Mouse (Mus musculus) C2C12 (cell line): ENCODE data around the gene Dnajb13. TPM values are rescaled to one million over a fixed set of nuclear protein-coding genes. Genes with fewer than 3 reads are reported as not detected.

Experiments used
- H3K27me3 ChIP-seq: one replicate; pipeline ENCODE4 v1.6.1; 2011; ENCODE audit not compliant: control insufficient read depth, insufficient read depth, insufficient read length
- H3K36me3 ChIP-seq: one replicate; pipeline ENCODE4 v1.6.1; 2011; ENCODE audit not compliant: control insufficient read depth, insufficient read depth
- H3K4me3 ChIP-seq: one replicate; pipeline ENCODE4 v1.5.1; 2011; ENCODE audit warnings: mild to moderate bottlenecking, control low read depth; ENCODE audit not compliant: poor library complexity, insufficient read depth, severe bottlenecking
- H3K79me2 ChIP-seq: one replicate; pipeline ENCODE4 v1.6.1; 2011; ENCODE audit not compliant: control insufficient read depth, insufficient read depth
- H3K79me3 ChIP-seq: one replicate; pipeline ENCODE4 v1.6.1; 2011; ENCODE audit warnings: low read depth, control low read depth
- H3ac ChIP-seq: one replicate; pipeline ENCODE3; 2011; ENCODE audit warnings: low read depth; ENCODE audit not compliant: control insufficient read depth, insufficient read length
- CEBPB ChIP-seq: IDR thresholded peaks from one replicate; pipeline ENCODE4 v1.6.1; 2011; ENCODE audit warnings: low read depth, mild to moderate bottlenecking, control low read depth, moderate library complexity
- CTCF ChIP-seq: IDR thresholded peaks from one replicate; pipeline ENCODE4 v1.5.1; 2011; ENCODE audit not compliant: control insufficient read depth, insufficient read depth, insufficient read length
- FOSL1 ChIP-seq: IDR thresholded peaks from one replicate; pipeline ENCODE4 v1.8.0; 2011; ENCODE audit warnings: mild to moderate bottlenecking, low read length; ENCODE audit not compliant: poor library complexity, insufficient read depth, severe bottlenecking
- MAX ChIP-seq: IDR thresholded peaks from one replicate; pipeline ENCODE4 v1.6.1; 2011; ENCODE audit warnings: mild to moderate bottlenecking, control low read depth
- MYOD1 ChIP-seq: IDR thresholded peaks from one replicate; pipeline ENCODE4 v1.6.1; 2011; ENCODE audit warnings: low read depth; ENCODE audit not compliant: control insufficient read depth, insufficient read length
- MYOG ChIP-seq: IDR thresholded peaks from one replicate; pipeline ENCODE4 v1.6.1; 2011; ENCODE audit not compliant: control insufficient read depth, insufficient read length; ENCODE audit errors: extremely low read depth
- USF1 ChIP-seq: IDR thresholded peaks from one replicate; pipeline ENCODE4 v1.6.1; 2011; ENCODE audit warnings: low read depth, mild to moderate bottlenecking, control low read depth, moderate library complexity
- polyA plus RNA-seq: library from polyadenylated mRNA; unstranded; fragments of >200 nt; fragmentation: generic; extraction: Trizol; gene quantifications from one replicate; pipeline ENCODE4 v1.2.1, GENCODE M21; 2012; ENCODE audit warnings: missing spikeins

Dnajb13 gene
- polyA plus RNA-seq, 1 experiment, result 0.07 TPM

GRCm38 (mm10) chr7:100522222-100522621 lies 7.5 kb upstream of the Dnajb13 start:
- H3K79me3 ChIP-seq, result no peaks in the 10 kb centered on the region
- no peak overlapping the region for H3K4me3 ChIP-seq
- TF ChIP-seq MYOD1 (no peak), USF1 (no peak), MAX (no peak), FOSL1 (no peak), CEBPB (no peak)
- H3K27me3 ChIP-seq, result no peaks in the 10 kb centered on the region
- H3K36me3 ChIP-seq, result no peaks in the 10 kb centered on the region
- H3K79me2 ChIP-seq, result no peaks in the 10 kb centered on the region
- no peak overlapping the region for H3ac ChIP-seq

- Histone ChIP-seq H3K36me3 (no peaks in the 10 kb centered on the region), H3K79me3 (no peaks in the 10 kb centered on the region), H3K79me2 (no peaks in the 10 kb centered on the region), H3ac (no peak overlapping the region), H3K4me3 (no peak overlapping the region), H3K27me3 (no peaks in the 10 kb centered on the region)
- TF ChIP-seq USF1 (peak; percentile 36), CEBPB (no peak), MYOG (no peak), FOSL1 (no peak), MAX (no peak), MYOD1 (no peak), CTCF (peak; percentile 49)
Measured at GRCm38 (mm10) chr7:100520663-100521285, 6.0 kb upstream of the Dnajb13 start.

- H3K79me2 ChIP-seq, result no peaks in the 10 kb centered on the region
- no peak overlapping the region for H3ac ChIP-seq
- no peaks in the 10 kb centered on the region for H3K27me3 ChIP-seq
- no peak overlapping the region for H3K4me3 ChIP-seq
- TF ChIP-seq CEBPB (no peak), CTCF (no peak), USF1 (no peak), MYOG (no peak), FOSL1 (no peak), MYOD1 (no peak), MAX (no peak)
- no peaks in the 10 kb centered on the region for H3K79me3 ChIP-seq
- H3K36me3 ChIP-seq, result no peaks in the 10 kb centered on the region
Measured at GRCm38 (mm10) chr7:100520204-100520603, 5.4 kb upstream of the Dnajb13 start.

- TF ChIP-seq MYOG (no peak), MAX (no peak), MYOD1 (no peak), CTCF (no peak), FOSL1 (no peak)
- Histone ChIP-seq H3K27me3 (no peaks in the 10 kb centered on the region), H3K4me3 (no peak overlapping the region), H3K79me2 (no peaks in the 10 kb centered on the region), H3K36me3 (no peaks in the 10 kb centered on the region), H3K79me3 (no peaks in the 10 kb centered on the region), H3ac (no peak overlapping the region)
Measured at GRCm38 (mm10) chr7:100511602-100512001, 3.2 kb downstream of the Dnajb13 start.

GRCm38 (mm10) chr7:100508670-100509069 lies 6.1 kb downstream of the Dnajb13 start:
- H3K27me3 ChIP-seq, result peaks cover 6% of the 10 kb centered on the region
- no peak overlapping the region for H3ac ChIP-seq
- no peak overlapping the region for H3K4me3 ChIP-seq
- H3K36me3 ChIP-seq, result no peaks in the 10 kb centered on the region
- H3K79me3 ChIP-seq, result no peaks in the 10 kb centered on the region
- no peak for TF ChIP-seq MAX
- no peak for TF ChIP-seq MYOG
- no peak for TF ChIP-seq MYOD1
- TF ChIP-seq USF1, result no peak
- TF ChIP-seq CEBPB, result no peak
- TF ChIP-seq CTCF, result no peak
- no peak for TF ChIP-seq FOSL1
- no peaks in the 10 kb centered on the region for H3K79me2 ChIP-seq

GRCm38 (mm10) chr7:100506494-100506893 lies 8.3 kb downstream of the Dnajb13 start:
- Histone ChIP-seq H3K79me2 (no peaks in the 10 kb centered on the region), H3K27me3 (peaks cover 6% of the 10 kb centered on the region), H3K36me3 (no peaks in the 10 kb centered on the region), H3ac (no peak overlapping the region), H3K4me3 (no peak overlapping the region), H3K79me3 (no peaks in the 10 kb centered on the region)
- TF ChIP-seq MAX, result no peak
- TF ChIP-seq USF1, result no peak
- no peak for TF ChIP-seq FOSL1
- no peak for TF ChIP-seq MYOD1
- no peak for TF ChIP-seq CEBPB
- no peak for TF ChIP-seq MYOG
- TF ChIP-seq CTCF, result no peak
